In the genomic region with DNA sequence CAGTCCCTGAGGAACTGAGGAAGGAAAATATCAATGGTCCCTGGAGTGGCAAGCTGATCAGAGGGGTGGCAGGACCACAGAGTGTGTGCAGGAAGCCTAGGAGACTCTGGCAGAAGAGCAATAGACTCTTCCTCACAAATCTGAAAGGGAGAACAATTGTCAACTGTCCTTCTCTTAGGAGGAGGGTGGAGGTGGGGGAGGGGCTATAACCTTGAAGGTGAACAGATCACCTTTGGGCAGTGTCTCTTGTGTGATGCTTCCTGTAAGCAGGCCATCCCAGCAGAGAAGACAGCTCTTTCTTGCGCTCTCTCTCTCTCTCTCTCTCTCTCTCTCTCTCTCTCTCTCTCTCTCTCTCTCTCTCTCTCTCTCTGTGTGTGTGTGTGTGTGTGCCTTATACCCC, we compare ENCODE assay signal across 20 mouse cellular contexts. TPM values are rescaled to one million over a fixed set of nuclear protein-coding genes. Genes with fewer than 3 reads are reported as not detected.
DNase-seq lines count a peak whose midpoint lies in the region; ATAC-seq and TF ChIP-seq lines count a peak whose summit lies in the region.
"Had no signal": no experiment of that assay in that cellular context is flagged by ENCODE, and none has a peak within 500 bp of the region (broad histone marks: within the 10 kb centered on the region; RNA-seq: fewer than 3 reads in every experiment).

No protein-coding gene starts in this region.

- H3K27ac ChIP-seq in forebrain, embryonic 14.5 days (ENCODE audit: low read depth, low read length): peak overlapping the region; percentile 97
- no peak overlapping the region for H3K27ac ChIP-seq in forebrain, embryonic 11.5 days (ENCODE audit: low read depth, low read length)
- H3K27ac ChIP-seq in left cerebral cortex, adult 2 months: peak overlapping the region; percentile 92; the same call in 1 of the 2 replicates
- H3K27ac ChIP-seq in ES-Bruce4 (ENCODE audit: insufficient read depth, low read length): no peak overlapping the region
- H3K27ac ChIP-seq in forebrain, embryonic 16.5 days (ENCODE audit: low read length): peak overlapping the region; percentile 99

- no peaks in the 10 kb centered on the region for H3K9me3 ChIP-seq in forebrain, embryonic 14.5 days (replicated peaks; ENCODE audit: control insufficient read depth, low read length)
- H3K9me3 ChIP-seq in forebrain, embryonic 11.5 days (ENCODE audit: control insufficient read depth, low read length): no peaks in the 10 kb centered on the region
- no peaks in the 10 kb centered on the region for H3K9me3 ChIP-seq in ES-Bruce4 (replicated peaks; ENCODE audit: control insufficient read depth, insufficient read depth, low read length, poor library complexity, severe bottlenecking)
- no peaks in the 10 kb centered on the region for H3K9me3 ChIP-seq in forebrain, embryonic 16.5 days (ENCODE audit: control insufficient read depth, low read length)

- TF ChIP-seq EP300 in ES-Bruce4 (IDR thresholded peaks at IDR 0.05; ENCODE audit: insufficient read depth, low read depth, low read length): 0 out of 2 replicates have a peak, but pooled peaks have one; percentile 14

- 0 out of 2 replicates have a peak overlapping the region, but pooled peaks have one; percentile 56 for H3K4me2 ChIP-seq in forebrain, embryonic 14.5 days (ENCODE audit: low read length)
- no peak overlapping the region for H3K4me2 ChIP-seq in forebrain, embryonic 11.5 days (ENCODE audit: low read depth, low read length, severe bottlenecking)
- H3K4me2 ChIP-seq in forebrain, embryonic 16.5 days (ENCODE audit: low read length): no peak overlapping the region
- H3K4me2 ChIP-seq: liver, embryonic 11.5 days; midbrain, embryonic 11.5 days had no signal

- no peak for DNase-seq in forebrain, embryonic 14.5 days (ENCODE audit: low spot score)
- no peak for DNase-seq in forebrain, embryonic 11.5 days (ENCODE audit: low spot score)
- DNase-seq in left cerebral cortex, adult 2 months (ENCODE audit: extremely low spot score in 1 of 2, low spot score in 2 of 2): no peak
- no peak for DNase-seq in left cerebral cortex, postnatal 10 days (ENCODE audit: extremely low spot score in 1 of 2, low spot score in 2 of 2)
- no peak for DNase-seq in urinary bladder, postnatal 10 days (ENCODE audit: low spot score)
- DNase-seq: adrenal gland, postnatal 14 days; cerebellum, adult 8-10 months; gastrocnemius, postnatal 25 days; kidney, adult 8-10 months; kidney, postnatal 36 days; lung, embryonic 14.5 days; lung, postnatal 4 days; right cerebral cortex, postnatal 14 days; thymus, postnatal 36 days had no signal

- H3K36me3 ChIP-seq in forebrain, embryonic 14.5 days (ENCODE audit: control insufficient read depth, insufficient read depth, low read length): no peaks in the 10 kb centered on the region
- H3K36me3 ChIP-seq in forebrain, embryonic 11.5 days (ENCODE audit: control insufficient read depth, insufficient read depth, low read length): no peaks in the 10 kb centered on the region
- H3K36me3 ChIP-seq in ES-Bruce4 (ENCODE audit: control insufficient read depth, insufficient read depth, low read length, poor library complexity, severe bottlenecking): no peaks in the 10 kb centered on the region
- H3K36me3 ChIP-seq in forebrain, embryonic 16.5 days (ENCODE audit: control insufficient read depth, insufficient read depth): no peaks in the 10 kb centered on the region

- peak overlapping the region; percentile 38; the same call in 1 of the 2 replicates for H3K9ac ChIP-seq in forebrain, embryonic 14.5 days (ENCODE audit: low read length)
- H3K9ac ChIP-seq in forebrain, embryonic 11.5 days (ENCODE audit: low read length): no peak overlapping the region
- no peak overlapping the region for H3K9ac ChIP-seq in ES-Bruce4 (ENCODE audit: low read depth, poor library complexity, severe bottlenecking)
- H3K9ac ChIP-seq in forebrain, embryonic 16.5 days (replicated peaks; ENCODE audit: low read depth, low read length): 0 out of 2 replicates have a peak overlapping the region, but pooled peaks have one; percentile 3
- H3K9ac ChIP-seq: lung, embryonic 14.5 days had no signal

- no peak for TF ChIP-seq CTCF in left cerebral cortex, adult 2 months (IDR thresholded peaks at IDR 0.05)
- no peak for TF ChIP-seq CTCF in ES-Bruce4 (IDR thresholded peaks at IDR 0.05; ENCODE audit: low read depth, low read length)

- H3K27me3 ChIP-seq in forebrain, embryonic 14.5 days (replicated peaks; ENCODE audit: control insufficient read depth, insufficient read depth, low read length): peaks cover 34% of the 10 kb centered on the region
- peaks cover 83% of the 10 kb centered on the region for H3K27me3 ChIP-seq in forebrain, embryonic 11.5 days (ENCODE audit: control insufficient read depth, insufficient read depth, low read length)
- peaks cover 45% of the 10 kb centered on the region for H3K27me3 ChIP-seq in ES-Bruce4 (ENCODE audit: control insufficient read depth, insufficient read depth, low read length, poor library complexity, severe bottlenecking)
- H3K27me3 ChIP-seq in forebrain, embryonic 16.5 days (replicated peaks; ENCODE audit: control insufficient read depth, insufficient read depth, low read length): peaks cover 5% of the 10 kb centered on the region; the same call in 1 of the 2 replicates

- ATAC-seq in forebrain, embryonic 14.5 days: no peak
- ATAC-seq in forebrain, embryonic 11.5 days (replicated peaks; ENCODE audit: low FRiP score): no peak
- no peak for ATAC-seq in forebrain, embryonic 16.5 days
- ATAC-seq: activated CD4-positive, CD25-positive, alpha-beta regulatory T cell, adult 4 months had no signal

- 40% methylated on average over 1 of the region's 1 CpGs for WGBS in forebrain, embryonic 14.5 days
- 11% methylated on average over 1 of the region's 1 CpGs for WGBS in forebrain, embryonic 11.5 days
- 40% methylated on average over 1 of the region's 1 CpGs for WGBS in forebrain, embryonic 16.5 days

- H3K4me3 ChIP-seq in forebrain, embryonic 14.5 days (ENCODE audit: low read depth, low read length): no peak overlapping the region
- H3K4me3 ChIP-seq in forebrain, embryonic 11.5 days (ENCODE audit: low read depth, low read length): no peak overlapping the region
- no peak overlapping the region for H3K4me3 ChIP-seq in left cerebral cortex, adult 2 months
- H3K4me3 ChIP-seq in ES-Bruce4 (ENCODE audit: low read depth, low read length): no peak overlapping the region
- no peak overlapping the region for H3K4me3 ChIP-seq in forebrain, embryonic 16.5 days (replicated peaks; ENCODE audit: low read length)

- intact Hi-C loops in left cerebral cortex, adult 2 months (cut with DNase I): no loop called here
- intact Hi-C loops in left cerebral cortex, postnatal 10 days (cut with DNase I): no loop called here

- peaks cover 55% of the 10 kb centered on the region for H3K4me1 ChIP-seq in forebrain, embryonic 14.5 days (ENCODE audit: control insufficient read depth, insufficient read depth, low read length)
- peaks cover 35% of the 10 kb centered on the region for H3K4me1 ChIP-seq in forebrain, embryonic 11.5 days (replicated peaks; ENCODE audit: control insufficient read depth, insufficient read depth, low read length)
- H3K4me1 ChIP-seq in ES-Bruce4 (ENCODE audit: control insufficient read depth, insufficient read depth, low read length): peaks cover 5% of the 10 kb centered on the region
- peaks cover 63% of the 10 kb centered on the region for H3K4me1 ChIP-seq in forebrain, embryonic 16.5 days (replicated peaks; ENCODE audit: control insufficient read depth, insufficient read depth, low read length)

- no peak for TF ChIP-seq POLR2A in ES-Bruce4 (IDR thresholded peaks at IDR 0.05; ENCODE audit: insufficient read depth, low read length)

RNA-seq across cellular contexts. Expression of a gene that starts 23.6 kb away (rescaled TPM):
- 237 and 318 TPM in 2 replicates for polyA plus RNA-seq in forebrain, embryonic 14.5 days (2014; fragmentation: Nextera tagmentation; extraction: Ambion mirVana)
- 7.7 and 8.9 TPM in 2 replicates for polyA plus RNA-seq in forebrain, embryonic 11.5 days (2014; fragmentation: Nextera tagmentation; extraction: Ambion mirVana)
- total RNA-seq in left cerebral cortex, adult 2 months (2021): 100 to 1,000 TPM; 347 to 350 TPM
- 100 to 1,000 TPM; 397 to 441 TPM for total RNA-seq in left cerebral cortex, postnatal 10 days (2021)
- 1.2 and 1.8 TPM in 2 replicates for polyA plus RNA-seq in ES-Bruce4 (2011; ENCODE audit: insufficient read depth, insufficient read length, low read depth, missing spikeins)
- 440 and 546 TPM in 2 replicates for polyA plus RNA-seq in forebrain, embryonic 16.5 days (2015; fragmentation: Nextera tagmentation; extraction: Ambion mirVana)

RNA-seq across cellular contexts. Expression of a gene that starts 46.1 kb away (rescaled TPM):
- polyA plus RNA-seq in forebrain, embryonic 14.5 days (2014; fragmentation: Nextera tagmentation; extraction: Ambion mirVana): 8.6 and 9.4 TPM in 2 replicates
- 5.5 and 6.4 TPM in 2 replicates for polyA plus RNA-seq in forebrain, embryonic 11.5 days (2014; fragmentation: Nextera tagmentation; extraction: Ambion mirVana)
- total RNA-seq in left cerebral cortex, adult 2 months (2021): 10 to 100 TPM in 1 of 2 experiments, 1 to 10 TPM in 1; 9.7 to 11.1 TPM
- total RNA-seq in left cerebral cortex, postnatal 10 days (2021): 1 to 10 TPM; 7.4 to 8.3 TPM
- 2.5 and 3.1 TPM in 2 replicates for polyA plus RNA-seq in ES-Bruce4 (2011; ENCODE audit: insufficient read depth, insufficient read length, low read depth, missing spikeins)
- 8.2 and 8.7 TPM in 2 replicates for polyA plus RNA-seq in forebrain, embryonic 16.5 days (2015; fragmentation: Nextera tagmentation; extraction: Ambion mirVana)

RNA-seq across cellular contexts. Expression of a gene that starts 53.8 kb away (rescaled TPM):
- 1.5 and 1.7 TPM in 2 replicates for polyA plus RNA-seq in forebrain, embryonic 14.5 days (2014; fragmentation: Nextera tagmentation; extraction: Ambion mirVana)
- polyA plus RNA-seq in forebrain, embryonic 11.5 days (2014; fragmentation: Nextera tagmentation; extraction: Ambion mirVana): 3.0 and 3.1 TPM in 2 replicates
- total RNA-seq in left cerebral cortex, adult 2 months (2021): not detected
- total RNA-seq in left cerebral cortex, postnatal 10 days (2021): under 1 TPM in 1 of 2 experiments, not detected in 1; 0.51 TPM
- polyA plus RNA-seq in ES-Bruce4 (2011; ENCODE audit: insufficient read depth, insufficient read length, low read depth, missing spikeins): not detected in 2 replicates
- polyA plus RNA-seq in forebrain, embryonic 16.5 days (2015; fragmentation: Nextera tagmentation; extraction: Ambion mirVana): 2.0 and 2.2 TPM in 2 replicates
- total RNA-seq: layer of hippocampus, postnatal 14 days had no signal

RNA-seq across cellular contexts. Expression of a gene that starts 54.8 kb away (rescaled TPM):
- 35.2 and 41.3 TPM in 2 replicates for polyA plus RNA-seq in forebrain, embryonic 14.5 days (2014; fragmentation: Nextera tagmentation; extraction: Ambion mirVana)
- 41.0 and 44.3 TPM in 2 replicates for polyA plus RNA-seq in forebrain, embryonic 11.5 days (2014; fragmentation: Nextera tagmentation; extraction: Ambion mirVana)
- 10 to 100 TPM; 23.9 to 25.8 TPM for total RNA-seq in left cerebral cortex, adult 2 months (2021)
- 10 to 100 TPM; 20.6 to 21.3 TPM for total RNA-seq in left cerebral cortex, postnatal 10 days (2021)
- polyA plus RNA-seq in ES-Bruce4 (2011; ENCODE audit: insufficient read depth, insufficient read length, low read depth, missing spikeins): 19.5 and 20.5 TPM in 2 replicates
- 31.3 and 34.3 TPM in 2 replicates for polyA plus RNA-seq in forebrain, embryonic 16.5 days (2015; fragmentation: Nextera tagmentation; extraction: Ambion mirVana)

Comparison
In these comparisons a context has a peak if more than half of its experiments do, and no peak if none do; other contexts are left out.
1. H3K27ac ChIP-seq: peak in forebrain, embryonic 14.5 days (single experiment), left cerebral cortex, adult 2 months (single experiment) and forebrain, embryonic 16.5 days (single experiment); none in forebrain, embryonic 11.5 days (single experiment) and ES-Bruce4 (single experiment).
2. H3K9ac ChIP-seq: peak in forebrain, embryonic 14.5 days (single experiment) and forebrain, embryonic 16.5 days (single experiment); none in forebrain, embryonic 11.5 days (single experiment) and ES-Bruce4 (single experiment).
3. RNA of a gene that starts 23.6 kb away (polyA plus RNA-seq): 440 to 546 TPM in forebrain, embryonic 16.5 days and 237 to 318 TPM in forebrain, embryonic 14.5 days; 7.7 to 8.9 TPM in forebrain, embryonic 11.5 days and 1.2 to 1.8 TPM in ES-Bruce4; every median in the first group is over 10 times any median in the second.